Mouse (Mus musculus) left cerebral cortex, postnatal 25 days (tissue): ENCODE measurements around the gene Sgsm2. TPM values are rescaled to one million over a fixed set of nuclear protein-coding genes. Genes with fewer than 3 reads are reported as not detected.
A peak's percentile ranks its signal among the peaks of the same experiment; 100 is the strongest.
"Not testable (repeated sequence)": the region's sequence is repeated elsewhere in the genome, so short reads cannot be mapped to it uniquely, and the experiment has no call there.

Experiments used
- DNase-seq, 2 experiments: peaks; one replicate each; pipeline ENCODE4 v3.0.0; 2022; ENCODE audit warnings: low spot score in 2 of 2, mixed read lengths in 1 of 2
- intact Hi-C: fragments of 180-260 bp; cut with DNase I; formaldehyde crosslinking; loops from one replicate; pipeline ENCODE4 v1.15.1; 2025
- total RNA-seq, 2 experiments: library from RNA; stranded (reverse); gene quantifications; 2 replicates each; pipeline ENCODE4 v1.2.3; 2021

Sgsm2 gene
- total RNA-seq, 2 experiments from 2014 or later = 76.0 to 78.3 TPM

DNA sequence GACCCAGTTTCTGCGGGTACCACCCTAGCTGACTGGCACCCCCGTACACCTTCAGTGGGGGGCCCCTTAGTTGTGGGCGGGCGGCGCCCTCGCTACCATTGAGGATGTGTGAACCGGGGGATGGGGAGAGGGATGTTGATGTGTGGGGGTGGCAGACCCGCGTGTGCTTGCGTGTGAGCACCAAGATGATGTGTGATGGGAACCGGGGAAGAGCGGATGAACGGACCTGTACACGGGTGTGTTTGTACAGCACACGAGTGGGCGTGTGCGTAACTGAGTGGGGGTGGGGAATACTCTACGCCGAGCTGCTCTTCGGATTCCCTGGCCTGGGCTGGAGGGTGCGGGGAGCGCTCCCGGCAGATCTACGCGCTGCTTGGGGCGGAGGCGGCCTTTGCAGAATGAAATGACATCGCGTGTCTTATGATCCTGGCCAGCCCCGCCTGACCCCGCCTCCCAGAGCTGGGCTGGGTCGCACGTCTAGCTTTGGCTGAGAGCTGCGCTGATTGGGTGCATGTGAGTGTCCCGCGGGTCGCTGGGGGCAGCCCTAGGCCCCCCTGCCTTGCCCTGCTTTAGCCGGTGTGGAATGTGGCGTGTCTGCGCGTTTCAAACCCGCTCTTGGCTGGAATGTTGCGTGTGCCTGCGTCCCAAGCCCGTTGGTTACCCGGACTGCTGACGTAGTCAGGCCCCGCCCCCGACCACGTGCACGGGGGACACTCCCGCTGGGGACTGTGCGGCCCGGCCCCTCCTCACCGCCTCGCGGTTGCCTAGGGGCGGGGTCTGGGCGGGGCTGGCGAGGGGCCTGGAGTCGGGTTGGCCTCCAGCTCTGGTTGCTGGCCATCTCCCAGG lies 65.0 kb downstream of the Sgsm2 start:
- DNase-seq = peak; percentile 97 to 98
- intact Hi-C loops = loop anchor here (5.0 to 10.0 kb wide), 3 partner anchors 110 to 343 kb away; partner anchors contain the start of genes Cluh, Ovca2 and Pafah1b1

DNA sequence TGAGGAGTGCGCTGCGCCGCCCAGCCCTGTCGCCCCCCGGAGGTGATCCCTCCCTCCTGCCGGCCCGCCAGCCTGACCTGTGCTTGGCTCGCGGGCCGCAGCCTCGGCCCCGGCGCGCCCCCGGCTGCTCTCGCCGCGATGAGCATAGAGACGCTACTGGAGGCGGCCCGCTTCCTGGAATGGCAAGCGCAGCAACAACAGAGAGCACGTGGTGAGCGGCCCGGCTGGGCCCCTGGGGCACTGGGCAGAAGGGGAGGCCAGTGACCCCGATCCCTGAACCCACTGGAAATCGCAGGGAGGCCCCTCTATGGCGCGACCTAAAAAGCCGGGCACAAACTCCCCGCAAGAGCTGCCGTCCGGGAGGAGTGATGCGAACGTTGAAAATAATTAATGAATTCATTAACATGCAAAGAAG lies 65.7 kb downstream of the Sgsm2 start:
- intact Hi-C loops = loop anchor here (5.0 to 10.0 kb wide), 3 partner anchors 109 to 344 kb away; partner anchors contain the start of genes Cluh, Ovca2 and Pafah1b1
- DNase-seq = peak in 1 of 2 experiments; percentile 51

DNA sequence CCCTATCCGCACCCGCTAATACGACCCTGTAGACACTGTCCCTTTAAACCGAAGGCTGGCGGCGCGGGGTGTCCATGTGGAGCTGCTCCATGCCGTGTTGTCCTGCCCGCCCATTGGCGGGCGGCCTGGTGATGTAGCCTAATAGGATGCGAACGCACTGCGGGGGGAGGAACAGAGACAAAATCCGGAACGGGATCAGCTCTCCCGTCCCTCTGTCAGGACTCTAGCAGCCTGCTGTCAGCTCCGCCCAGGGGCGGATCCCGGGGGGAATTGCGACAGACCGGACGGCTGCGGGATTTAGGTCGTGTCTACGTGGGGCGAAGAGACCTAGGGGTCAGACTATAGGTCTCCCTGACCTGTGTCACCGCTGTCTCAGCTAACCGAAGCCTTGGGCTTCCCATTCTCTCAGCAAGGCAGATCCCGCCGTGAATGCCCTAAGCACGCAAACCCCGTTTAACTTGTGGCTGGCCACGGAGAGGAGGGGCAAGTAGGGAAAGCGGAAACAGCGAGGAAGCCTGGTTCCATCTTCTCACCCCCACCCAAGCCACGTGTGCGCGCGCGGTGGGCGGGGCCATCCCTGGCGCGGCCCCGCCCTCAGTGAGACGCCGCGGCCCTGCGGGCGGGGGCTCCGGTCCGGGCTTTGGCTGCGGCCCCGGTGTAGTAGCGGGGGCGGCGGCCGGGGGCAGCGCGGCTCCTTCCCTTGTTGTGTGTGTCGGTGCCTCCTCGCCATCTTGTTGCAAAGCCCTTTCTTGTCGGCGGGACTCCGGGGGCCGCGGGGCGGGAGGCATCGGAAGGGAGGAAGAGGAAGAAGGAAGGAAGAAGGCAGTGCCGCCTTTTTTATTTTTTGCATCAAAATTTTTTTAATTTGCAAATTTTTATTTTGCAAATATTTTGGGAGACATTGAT lies 66.4 kb downstream of the Sgsm2 start, which contains the start of gene Mnt:
Gene Mnt (plus strand): TSS at position 665 of the 906 bp plus-strand sequence.
- intact Hi-C loops = loop anchor here (1.0 to 10.0 kb wide), 4 partner anchors 8 to 344 kb away; partner anchors contain the start of genes Cluh, Ovca2 and Pafah1b1

DNA sequence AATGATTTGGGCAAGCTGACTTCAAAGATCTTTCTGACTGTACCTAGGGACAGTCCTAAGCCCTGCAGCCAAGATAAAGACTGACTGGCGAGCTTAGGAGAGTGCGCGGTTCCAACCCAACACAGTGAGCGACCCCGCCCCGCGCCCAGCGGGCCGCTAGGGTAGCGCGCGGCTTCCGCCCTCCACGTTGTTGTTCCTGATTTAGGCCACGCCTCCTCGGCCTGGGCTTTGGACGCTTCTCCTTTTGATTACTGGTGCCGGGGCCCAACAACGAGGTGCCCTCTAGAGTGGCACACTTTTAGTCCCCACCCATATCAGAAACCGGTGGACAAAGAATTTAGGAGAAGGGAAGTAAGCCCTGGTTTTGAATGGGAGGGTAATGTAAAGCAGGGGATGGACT lies 67.0 kb downstream of the Sgsm2 start:
- peak in 1 of 2 experiments; percentile 70 for DNase-seq
- intact Hi-C loops = loop anchor here (1.0 to 10.0 kb wide), 4 partner anchors 8 to 345 kb away; partner anchors contain the start of genes Cluh, Ovca2 and Pafah1b1

More for the DNA sequence above, 66.4 kb downstream of the Sgsm2 start, which contains the start of gene Mnt:
- DNase-seq = peak; percentile 98 to 100

DNA sequence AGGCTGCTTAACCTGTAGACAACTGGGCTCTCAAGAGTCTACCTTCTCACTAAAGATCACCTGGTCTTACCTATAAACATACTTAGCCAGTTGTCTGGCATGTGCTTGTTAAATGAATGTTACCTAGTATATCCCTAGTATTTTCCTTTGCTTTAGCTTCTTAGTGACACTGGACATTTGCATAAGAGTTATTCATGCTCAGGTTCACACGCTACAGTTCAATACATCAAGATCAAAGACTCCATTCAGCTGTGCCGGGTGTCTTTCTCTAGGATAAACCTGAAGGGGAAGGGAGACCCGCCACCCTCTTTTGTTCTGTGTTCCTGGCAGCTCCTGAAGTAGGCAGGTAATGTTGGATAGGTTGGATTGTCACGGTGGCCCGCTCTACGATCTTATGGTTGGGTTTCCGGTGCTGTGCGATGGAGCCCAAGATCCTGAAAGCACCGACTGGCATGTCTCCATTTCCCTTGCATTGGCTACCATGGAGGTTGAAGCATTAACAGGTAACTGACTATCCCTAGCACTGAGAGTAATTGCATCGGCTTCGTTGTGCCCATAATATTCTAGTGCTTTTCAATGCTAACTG lies 67.8 kb downstream of the Sgsm2 start:
- intact Hi-C loops = no loop called here
- DNase-seq = no peak

DNA sequence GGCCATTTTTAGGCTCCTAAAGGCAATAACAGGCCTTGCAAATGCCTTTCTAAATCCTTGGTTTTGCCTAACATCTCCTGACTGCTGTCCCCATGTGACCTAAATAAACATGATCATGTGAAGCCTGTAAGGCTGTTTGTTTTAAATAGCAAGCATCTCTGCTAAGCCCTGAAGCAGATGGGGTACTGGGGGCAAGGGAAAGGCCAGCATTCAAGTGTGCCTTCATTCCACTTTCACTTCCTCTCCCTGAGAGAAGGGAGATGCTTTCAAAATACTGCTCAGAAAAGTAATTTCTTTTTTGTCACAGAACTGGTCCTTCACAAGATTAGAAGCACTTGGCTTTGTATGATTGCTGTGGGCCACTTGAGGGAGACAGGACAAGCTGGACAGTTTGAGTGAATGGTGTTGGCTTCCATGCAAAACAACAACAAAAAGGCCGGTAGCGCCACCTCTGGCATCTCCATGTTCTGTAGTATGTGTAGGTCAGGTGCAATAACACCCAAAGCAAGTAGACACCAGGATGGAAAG lies 68.4 kb downstream of the Sgsm2 start:
- DNase-seq = no peak

DNA sequence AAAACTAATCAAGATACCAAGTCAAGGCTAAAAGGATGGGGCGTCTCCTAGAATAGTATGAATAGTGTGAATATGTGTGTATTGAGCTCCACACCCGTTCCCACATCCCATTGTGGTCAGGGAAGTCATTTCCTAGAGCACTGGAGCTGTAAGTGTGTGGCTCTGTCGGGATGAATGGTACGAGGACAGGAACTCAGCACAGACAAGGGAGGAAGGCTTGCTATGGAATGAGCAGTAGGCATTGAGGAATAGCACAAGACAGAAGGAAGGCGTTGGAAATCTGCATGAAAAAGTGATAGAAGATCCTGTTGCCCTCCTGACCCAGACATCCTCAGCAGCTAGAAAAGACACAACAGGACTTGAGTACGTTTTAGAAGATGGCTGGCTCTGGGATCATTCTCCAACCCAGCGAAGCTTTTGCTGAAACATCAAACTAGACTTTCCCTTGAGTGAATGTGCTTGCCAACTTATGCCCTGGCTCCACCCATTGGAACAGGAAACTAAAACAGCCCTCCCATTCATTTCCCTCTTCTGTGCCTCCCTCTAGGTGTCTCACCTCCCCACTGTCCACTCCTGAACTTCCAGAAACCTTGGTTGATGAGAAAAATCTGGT lies 69.0 kb downstream of the Sgsm2 start:
- intact Hi-C loops = no loop called here
- DNase-seq = no peak

More for the DNA sequence above, 68.4 kb downstream of the Sgsm2 start:
- intact Hi-C loops = no loop called here

DNA sequence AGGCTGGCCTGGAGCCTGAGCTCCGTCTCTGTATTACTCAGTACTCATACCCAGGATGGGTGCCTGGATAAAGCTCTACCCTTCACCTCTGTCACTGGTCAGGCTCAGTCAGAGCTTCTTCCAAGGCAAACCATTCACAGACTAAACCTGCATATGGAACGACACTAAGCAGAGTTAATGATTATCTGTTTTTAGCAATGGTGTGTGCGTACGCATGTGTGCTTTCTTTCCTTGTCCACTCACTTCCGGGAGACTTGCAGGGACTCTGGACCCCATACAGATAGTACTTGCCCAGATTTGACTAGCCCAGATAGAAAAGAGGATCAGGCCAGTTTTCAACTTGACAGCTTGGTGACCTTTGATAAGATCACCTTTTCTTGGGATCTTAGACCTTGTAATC lies 70.2 kb downstream of the Sgsm2 start:
- DNase-seq = no peak
- intact Hi-C loops = no loop called here

DNA sequence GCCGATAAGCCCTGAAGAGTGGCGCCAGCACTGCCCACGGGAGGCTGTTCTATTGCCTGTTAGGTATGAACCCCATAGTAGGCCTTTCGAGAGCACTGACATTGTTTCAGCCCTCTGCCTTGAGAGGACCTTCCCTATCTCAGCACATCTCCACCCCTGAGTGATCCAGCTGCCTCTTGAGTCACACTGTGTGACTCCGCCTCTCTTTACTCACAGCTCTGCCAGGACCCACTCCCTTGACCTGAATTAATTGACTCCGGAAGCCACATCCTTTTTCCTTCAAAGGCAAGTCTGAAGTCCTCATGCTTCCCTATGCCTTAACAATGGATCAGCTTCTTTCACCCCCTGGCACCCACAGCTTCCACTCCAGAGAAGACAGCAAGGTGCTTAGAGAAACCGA lies 70.7 kb downstream of the Sgsm2 start:
- no peak for DNase-seq
- intact Hi-C loops = no loop called here

DNA sequence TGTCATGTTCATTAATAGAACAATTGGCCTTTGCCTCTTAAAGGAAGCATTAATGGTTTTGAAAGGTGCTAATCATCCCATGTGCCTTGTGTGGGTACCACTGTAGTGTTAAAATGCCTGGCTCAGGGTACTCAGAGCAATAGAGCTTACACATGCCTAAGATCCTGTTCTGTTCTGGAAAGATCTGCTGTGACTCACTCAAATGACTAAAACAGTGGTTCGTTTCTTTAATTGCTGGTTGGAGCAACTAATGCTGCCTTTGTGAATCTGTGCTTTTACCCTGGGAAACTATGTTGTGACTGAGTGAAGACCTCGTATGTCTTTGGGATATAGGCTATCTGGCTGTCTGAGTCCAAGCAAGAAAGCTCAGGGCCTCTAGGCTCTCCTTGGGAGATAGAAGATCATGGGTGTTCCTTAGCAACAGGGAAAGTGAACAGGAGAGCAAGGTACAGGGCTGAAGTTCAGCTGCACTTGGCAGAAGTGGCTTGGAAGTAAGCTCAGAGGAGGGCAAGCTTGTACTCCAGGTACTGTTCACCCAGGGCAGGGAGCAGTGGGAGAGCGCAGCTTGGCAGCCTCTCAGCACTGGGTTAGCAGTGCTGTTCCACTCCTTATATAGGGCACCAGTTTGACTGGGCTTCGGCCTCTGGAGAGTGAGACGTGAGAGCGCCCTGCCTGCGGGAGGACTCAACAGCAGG lies 74.0 kb downstream of the Sgsm2 start:
- no peak for DNase-seq
- intact Hi-C loops = loop anchor here (1.0 kb wide), 1 partner anchor 25 kb away; no protein-coding TSS in a partner anchor

DNA sequence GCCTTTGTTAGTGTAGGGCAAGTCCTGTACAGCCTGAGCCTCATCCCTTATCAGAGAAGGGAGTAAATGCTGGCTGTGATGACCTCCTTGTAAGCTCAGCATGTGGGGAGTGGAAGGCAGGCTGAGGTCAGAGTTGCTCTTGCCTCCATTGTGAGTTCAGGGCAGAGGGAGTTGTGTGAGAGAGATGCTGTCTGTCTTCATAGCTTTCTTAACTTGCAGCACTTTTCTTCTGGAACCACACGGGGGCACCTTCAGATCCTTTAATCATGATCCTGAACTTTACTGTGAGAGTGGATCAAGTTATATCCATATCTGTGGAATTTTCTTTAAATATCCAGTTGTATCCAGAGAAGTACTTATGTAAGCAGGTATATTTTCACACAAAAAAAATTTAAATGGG lies 75.4 kb downstream of the Sgsm2 start:
- intact Hi-C loops = no loop called here
- DNase-seq = peak in 1 of 2 experiments; percentile 64

DNA sequence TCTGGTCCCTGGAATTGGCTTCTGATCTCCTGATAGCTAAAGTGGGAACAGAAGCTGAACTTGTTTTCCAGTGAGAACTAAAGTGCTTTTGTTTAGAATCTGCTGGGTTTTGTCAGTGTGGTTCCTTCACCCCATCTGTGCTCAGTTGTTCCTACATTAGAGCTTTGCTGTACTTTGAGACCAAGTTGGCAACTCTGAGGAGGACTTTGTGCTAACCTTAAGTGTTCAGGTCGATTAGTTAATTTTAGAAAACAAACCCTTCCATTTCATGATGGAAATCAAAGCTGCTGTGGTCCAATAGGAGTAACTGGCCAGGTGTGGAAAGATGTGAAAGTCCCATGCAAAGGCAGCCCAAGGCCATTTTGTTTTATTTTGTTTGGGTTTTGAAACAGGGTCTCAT lies 75.9 kb downstream of the Sgsm2 start:
- intact Hi-C loops = no loop called here
- no peak for DNase-seq

DNA sequence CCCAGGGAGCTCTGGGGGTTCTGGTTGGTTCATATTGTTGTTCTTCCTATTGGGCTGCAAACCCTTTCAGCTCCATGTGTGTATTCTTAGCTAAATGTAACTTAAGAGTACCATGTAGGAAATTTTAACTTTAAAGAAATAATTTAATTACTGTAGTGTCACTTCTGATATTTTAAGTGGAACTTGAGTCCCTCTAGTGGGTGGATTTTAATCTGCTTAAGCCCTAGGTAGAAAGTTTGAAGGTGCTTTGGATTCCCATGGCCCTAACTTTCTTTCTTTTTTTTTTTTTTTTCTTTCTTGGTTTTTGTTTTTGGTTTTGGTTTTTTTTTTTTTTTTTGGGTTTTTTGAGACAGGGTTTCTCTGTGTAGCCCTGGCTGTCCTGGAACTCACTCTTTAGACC lies 81.1 kb downstream of the Sgsm2 start:
- intact Hi-C loops = no loop called here
- DNase-seq = no peak

DNA sequence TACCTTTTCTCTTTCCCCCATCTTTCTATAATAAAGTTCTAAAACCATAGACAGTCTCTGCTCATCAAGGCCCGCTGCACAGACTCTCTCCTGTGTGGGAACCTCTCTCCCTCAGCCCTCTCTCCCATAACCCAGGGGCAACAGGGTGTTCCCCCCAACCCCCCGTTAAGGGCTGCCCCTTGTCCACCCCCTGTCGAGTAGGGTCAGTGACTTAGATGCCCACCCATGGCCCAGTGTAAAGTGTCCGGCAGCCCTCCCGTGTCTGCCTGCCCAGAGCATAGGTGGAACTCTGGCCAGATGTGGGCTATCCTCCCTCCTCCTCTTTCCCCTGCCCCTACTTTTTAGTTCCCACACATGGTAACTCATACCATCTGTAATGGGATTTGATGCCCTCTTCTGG lies 85.3 kb downstream of the Sgsm2 start:
- DNase-seq = no peak
- intact Hi-C loops = no loop called here

DNA sequence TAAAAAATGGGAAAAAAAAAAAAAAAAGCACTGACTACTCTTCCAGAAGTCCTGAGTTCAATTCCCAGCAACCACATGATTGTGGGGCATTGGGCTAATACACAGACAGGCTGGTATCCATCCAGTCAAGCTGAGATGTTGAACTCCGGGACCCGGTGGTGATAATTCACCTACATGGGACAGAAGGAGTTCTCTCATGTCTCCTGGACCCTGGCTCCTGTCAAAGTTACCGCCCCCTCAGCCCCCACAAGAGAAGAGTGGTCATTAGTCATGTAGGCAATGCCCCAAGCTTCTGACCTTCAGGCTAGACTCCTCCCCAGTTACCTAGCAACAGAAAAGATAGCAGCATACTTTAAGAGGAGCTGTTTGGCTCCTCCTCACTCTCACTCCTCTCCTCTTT lies 85.8 kb downstream of the Sgsm2 start:
- intact Hi-C loops = not testable (repeated sequence)

DNA sequence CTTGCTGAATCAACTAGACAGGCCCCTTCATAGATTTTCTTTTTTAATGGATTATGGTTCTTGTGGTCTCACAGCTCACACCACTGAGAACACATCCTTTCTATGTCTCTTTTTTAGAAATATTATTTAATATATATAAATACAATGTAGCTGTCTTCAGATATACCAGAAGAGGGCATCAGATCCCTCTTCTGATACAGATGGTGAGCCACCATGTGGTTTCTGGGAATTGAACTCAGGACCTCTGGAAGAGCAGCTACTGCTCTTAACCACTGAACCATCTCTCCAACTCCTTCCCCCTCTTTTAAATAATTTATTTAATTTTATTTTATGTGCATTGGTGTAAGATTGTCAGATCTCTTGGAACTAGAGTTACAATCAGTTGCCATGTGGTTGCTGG lies 86.7 kb downstream of the Sgsm2 start:
- DNase-seq = no peak

More for the DNA sequence above, 85.8 kb downstream of the Sgsm2 start:
- DNase-seq = not testable (repeated sequence)

DNA sequence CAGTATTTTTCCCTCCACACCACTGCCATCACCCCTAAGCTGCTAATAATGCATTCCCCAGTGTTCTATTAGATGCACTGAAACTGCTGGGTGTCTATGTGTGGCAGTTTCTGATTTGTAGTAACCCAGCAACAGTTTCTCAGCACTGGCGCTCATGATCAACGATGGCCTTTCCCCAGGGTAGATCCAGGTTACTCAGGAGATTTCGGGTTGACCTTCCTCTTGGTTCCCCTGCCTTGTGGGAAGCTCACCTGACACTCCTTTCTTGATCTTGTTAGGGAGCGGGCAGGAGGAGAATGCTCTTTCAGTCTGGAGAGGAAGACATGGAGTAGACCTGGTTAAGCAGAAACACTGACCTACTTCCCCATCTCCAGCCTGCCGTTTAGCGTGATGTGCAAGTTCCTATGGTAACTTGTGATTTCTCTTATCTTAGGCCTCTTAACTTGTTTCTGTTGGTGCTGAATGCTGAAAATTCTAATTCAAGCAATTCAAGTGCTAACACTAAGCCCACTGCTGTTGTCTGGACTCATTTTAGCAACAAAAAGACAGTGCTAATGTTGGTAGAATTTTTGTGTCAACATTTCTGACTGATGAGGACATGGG lies 88.5 kb downstream of the Sgsm2 start:
- peak in 1 of 2 experiments; percentile 47 for DNase-seq

More for the DNA sequence above, 86.7 kb downstream of the Sgsm2 start:
- intact Hi-C loops = no loop called here

More for the DNA sequence above, 88.5 kb downstream of the Sgsm2 start:
- intact Hi-C loops = no loop called here
